Mouse (Mus musculus) heart, embryonic 13.5 days (tissue): Measurements from ENCODE around the gene Hist1h2ag. TPM values are rescaled to one million over a fixed set of nuclear protein-coding genes. Genes with fewer than 3 reads are reported as not detected.
A peak's percentile ranks its signal among the peaks of the same experiment; 100 is the strongest.

Experiments
- ATAC-seq: fragments of 200-750 bp; cut with Nextera tagmentation; 2 replicates; pipeline ENCODE4 v1.8.0; 2017; ENCODE audit warnings: moderate TSS enrichment; ENCODE audit not compliant: insufficient number of reproducible peaks, low FRiP score, low TSS enrichment; ENCODE audit errors: extremely low read depth
- H3K27ac ChIP-seq: fragments of 300-500 bp; sonication (generic); replicated peaks from 2 replicates; pipeline ENCODE4 v1.5.1; 2015; ENCODE audit warnings: moderate library complexity, mild to moderate bottlenecking, inconsistent platforms
- H3K27me3 ChIP-seq: fragments of 300-500 bp; sonication (generic); replicated peaks from 2 replicates; pipeline ENCODE4 v1.6.1; 2015; ENCODE audit warnings: mild to moderate bottlenecking, inconsistent platforms
- H3K36me3 ChIP-seq: fragments of 300-500 bp; sonication (generic); 2 replicates; pipeline ENCODE4 v1.6.1; 2015; ENCODE audit warnings: mild to moderate bottlenecking, inconsistent platforms
- H3K4me1 ChIP-seq: fragments of 300-500 bp; sonication (generic); 2 replicates; pipeline ENCODE4 v1.6.1; 2015; ENCODE audit warnings: inconsistent platforms
- H3K4me2 ChIP-seq: fragments of 300-500 bp; sonication (generic); 2 replicates; pipeline ENCODE4 v1.6.1; 2015; ENCODE audit warnings: inconsistent platforms, mild to moderate bottlenecking, moderate library complexity
- H3K4me3 ChIP-seq: fragments of 300-500 bp; sonication (generic); 2 replicates; pipeline ENCODE4 v1.5.1; 2015; ENCODE audit warnings: moderate library complexity, mild to moderate bottlenecking, inconsistent platforms
- H3K9ac ChIP-seq: fragments of 300-500 bp; sonication (generic); 2 replicates; pipeline ENCODE4 v1.6.1; 2015; ENCODE audit warnings: inconsistent platforms, mild to moderate bottlenecking, moderate library complexity
- H3K9me3 ChIP-seq: fragments of 300-500 bp; sonication (generic); 2 replicates; pipeline ENCODE4 v1.6.1; 2016; ENCODE audit warnings: inconsistent platforms
- WGBS: fragments of 180-500 bp; shearing (Covaris S2); methylation state at CpG from one replicate; pipeline ENCODE4 v1.1.7; 2015; ENCODE audit warnings: mixed read lengths; 5-methylcytosine and 5-hydroxymethylcytosine counted together
- polyA plus RNA-seq: library from polyadenylated mRNA; unstranded; fragments of >200 nt; fragmentation: Nextera tagmentation; extraction: Ambion mirVana; gene quantifications from 2 replicates; pipeline ENCODE4 v1.2.1, GENCODE M21; 2015

Hist1h2ag gene
- polyA plus RNA-seq, 1 experiment from 2014 or later, result 19.9 TPM

DNA sequence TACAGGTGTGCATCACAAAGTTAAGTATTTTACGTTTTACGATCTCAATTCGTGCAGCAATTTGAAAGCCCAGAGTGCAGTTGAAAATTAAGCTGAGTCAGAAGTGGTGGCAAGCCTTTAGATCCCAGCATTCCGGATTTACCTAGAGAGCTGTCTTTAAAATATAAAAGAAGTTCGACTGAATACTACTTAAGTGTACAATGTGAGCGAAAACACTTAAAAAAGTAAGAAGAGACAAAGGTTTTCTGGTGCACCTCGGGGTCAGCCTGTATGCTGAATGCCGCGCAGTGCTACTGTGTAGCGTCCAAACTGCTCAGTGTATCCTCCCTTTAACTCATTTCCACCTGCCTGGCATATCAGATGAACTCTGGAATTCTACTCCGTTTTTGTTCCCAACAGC is 21.2 kb downstream of the Hist1h2ag start:
- Histone ChIP-seq H3K27ac (peak overlapping the region; percentile 50), H3K4me3 (peak overlapping the region; percentile 67), H3K4me1 (peaks cover 5% of the 10 kb centered on the region; the same call in 1 of the 2 replicates), H3K9me3 (no peaks in the 10 kb centered on the region), H3K4me2 (peak overlapping the region; percentile 78), H3K9ac (peak overlapping the region; percentile 81), H3K36me3 (no peaks in the 10 kb centered on the region), H3K27me3 (peaks cover 20% of the 10 kb centered on the region)
- no peak for ATAC-seq
- WGBS, result 0% methylated on average over 11 of the region's 11 CpGs

DNA sequence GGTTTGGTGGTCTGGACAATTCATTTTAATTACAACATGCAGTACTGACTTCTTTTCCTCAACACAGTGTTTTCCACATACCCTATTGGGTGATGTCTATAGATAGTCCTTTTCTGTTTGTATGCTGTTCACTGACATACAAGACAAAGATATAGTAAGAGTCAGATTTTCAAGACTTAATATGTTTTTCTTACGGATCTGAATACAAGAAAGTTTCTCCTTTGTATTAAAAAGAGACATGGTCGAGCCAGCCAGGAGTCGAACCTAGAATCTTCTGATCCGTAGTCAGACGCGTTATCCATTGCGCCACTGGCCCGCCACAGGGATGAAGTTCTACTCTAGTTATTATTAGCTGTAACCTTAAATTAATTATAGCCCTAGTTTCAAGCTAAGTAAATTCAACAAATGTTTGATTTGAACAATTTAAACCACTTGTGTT is 21.8 kb downstream of the Hist1h2ag start:
- peak; percentile 54; the same call in 1 of the 2 replicates for ATAC-seq

DNA sequence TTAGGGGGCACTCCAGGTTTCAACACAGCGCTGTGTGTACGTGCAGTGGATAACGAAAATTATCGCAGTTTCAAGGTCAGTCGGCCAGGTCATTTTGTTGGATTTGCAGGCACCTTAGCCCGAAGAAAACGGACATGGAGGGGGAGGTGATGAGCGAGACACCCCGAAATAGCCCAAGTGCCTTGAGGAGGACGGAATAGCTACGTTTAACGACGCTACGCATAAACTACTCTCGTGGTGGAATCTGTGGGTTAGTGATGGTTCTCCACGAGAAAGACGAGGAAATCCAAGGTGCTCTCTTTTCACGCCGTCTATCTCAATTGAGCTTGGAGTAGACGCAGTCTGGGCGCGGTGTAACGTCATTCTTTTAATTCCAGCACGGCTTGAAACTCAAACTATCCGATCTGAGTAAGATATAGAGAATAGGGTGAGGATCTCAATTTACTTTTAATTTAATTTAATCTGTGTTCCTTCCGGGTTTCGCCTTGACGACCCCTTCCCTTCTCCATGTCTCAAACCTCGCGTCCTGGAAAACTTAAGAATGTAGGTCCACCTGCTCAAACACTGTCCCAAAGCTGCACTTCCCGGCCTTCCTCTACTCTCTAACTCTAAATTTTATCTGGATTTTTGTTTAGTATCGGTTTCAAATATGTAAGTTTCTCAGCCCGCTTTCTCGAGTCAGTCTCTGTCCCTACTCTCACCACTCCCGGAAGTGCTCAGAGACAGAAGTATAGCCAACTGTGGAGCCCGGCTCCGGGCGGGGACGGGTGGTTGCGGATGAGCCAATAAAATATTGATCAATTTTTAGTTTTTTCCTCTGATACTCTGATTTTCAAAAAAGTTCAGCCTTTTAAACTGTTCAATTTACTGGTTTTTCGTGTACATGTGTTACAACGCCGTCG is 22.6 kb downstream of the Hist1h2ag start:
- under 1% methylated on average over 44 of the region's 44 CpGs for WGBS
- 0 out of 2 replicates have a peak, but pooled peaks have one; percentile 49 for ATAC-seq

More for the DNA sequence above, 21.8 kb downstream of the Hist1h2ag start:
- Histone ChIP-seq H3K27me3 (peaks cover 26% of the 10 kb centered on the region), H3K27ac (no peak overlapping the region), H3K4me2 (peak overlapping the region; percentile 78), H3K36me3 (no peaks in the 10 kb centered on the region), H3K9ac (peak overlapping the region; percentile 81), H3K9me3 (no peaks in the 10 kb centered on the region), H3K4me3 (peak overlapping the region; percentile 67), H3K4me1 (peaks cover 4% of the 10 kb centered on the region; the same call in 1 of the 2 replicates)
- WGBS, result under 1% methylated on average over 8 of the region's 8 CpGs

DNA sequence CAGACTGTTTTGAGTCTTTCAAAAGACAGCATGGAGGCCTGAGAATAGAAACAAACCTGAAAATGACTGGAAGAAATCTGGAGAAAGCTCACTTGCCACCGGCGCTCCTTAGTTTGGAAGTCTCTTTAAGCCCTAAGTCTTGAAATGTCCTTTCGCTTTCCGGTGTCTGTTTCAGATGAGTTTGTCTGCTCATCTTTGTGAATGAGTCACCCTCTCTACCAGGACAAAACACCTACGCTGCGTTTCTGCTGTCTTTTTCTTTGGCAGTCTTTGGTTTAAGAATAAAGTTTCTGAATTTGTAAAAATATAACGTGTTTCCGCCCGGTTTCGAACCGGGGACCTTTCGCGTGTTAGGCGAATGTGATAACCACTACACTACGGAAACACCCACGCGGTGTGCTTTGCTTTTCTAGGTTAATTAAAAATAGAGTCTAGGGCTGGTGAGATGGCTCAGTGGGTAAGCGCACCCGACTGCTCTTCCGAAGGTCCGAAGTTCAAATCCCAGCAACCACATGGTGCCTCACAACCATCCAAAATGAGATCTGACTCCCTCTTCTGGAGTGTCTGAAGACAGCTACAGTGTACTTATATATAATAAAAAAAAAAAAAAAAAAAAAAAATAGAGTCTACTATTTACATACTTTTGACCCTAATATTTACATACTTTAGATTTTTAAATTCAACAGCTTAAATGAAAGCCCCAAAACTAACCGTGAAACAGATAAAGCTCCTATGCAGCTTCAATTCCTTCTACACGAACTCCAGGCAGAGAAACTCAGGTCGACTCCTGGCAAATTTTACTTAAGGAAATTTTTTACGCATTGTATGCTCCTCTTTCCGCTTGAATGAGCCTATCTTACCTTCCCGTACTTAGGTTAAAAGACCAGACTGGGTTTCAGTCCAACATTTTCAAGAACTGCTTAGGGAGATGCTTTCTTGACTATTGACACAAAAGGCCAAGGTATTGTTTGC is 27.0 kb downstream of the Hist1h2ag start:
- Histone ChIP-seq H3K9me3 (peaks cover 4% of the 10 kb centered on the region; the same call in 1 of the 2 replicates), H3K27ac (no peak overlapping the region), H3K4me3 (peak overlapping the region; percentile 35), H3K4me2 (peak overlapping the region; percentile 62), H3K36me3 (no peaks in the 10 kb centered on the region), H3K27me3 (peaks cover 70% of the 10 kb centered on the region), H3K4me1 (peaks cover 12% of the 10 kb centered on the region), H3K9ac (no peak overlapping the region)
- no peak for ATAC-seq
- WGBS, result 15% methylated on average over 27 of the region's 27 CpGs

More for the DNA sequence above, 22.6 kb downstream of the Hist1h2ag start:
- Histone ChIP-seq H3K4me3 (peak overlapping the region; percentile 67), H3K4me1 (no peaks in the 10 kb centered on the region), H3K9me3 (peaks cover 2% of the 10 kb centered on the region; the same call in 1 of the 2 replicates), H3K36me3 (no peaks in the 10 kb centered on the region), H3K4me2 (peak overlapping the region; percentile 78), H3K9ac (peak overlapping the region; percentile 81), H3K27me3 (peaks cover 31% of the 10 kb centered on the region), H3K27ac (no peak overlapping the region)

DNA sequence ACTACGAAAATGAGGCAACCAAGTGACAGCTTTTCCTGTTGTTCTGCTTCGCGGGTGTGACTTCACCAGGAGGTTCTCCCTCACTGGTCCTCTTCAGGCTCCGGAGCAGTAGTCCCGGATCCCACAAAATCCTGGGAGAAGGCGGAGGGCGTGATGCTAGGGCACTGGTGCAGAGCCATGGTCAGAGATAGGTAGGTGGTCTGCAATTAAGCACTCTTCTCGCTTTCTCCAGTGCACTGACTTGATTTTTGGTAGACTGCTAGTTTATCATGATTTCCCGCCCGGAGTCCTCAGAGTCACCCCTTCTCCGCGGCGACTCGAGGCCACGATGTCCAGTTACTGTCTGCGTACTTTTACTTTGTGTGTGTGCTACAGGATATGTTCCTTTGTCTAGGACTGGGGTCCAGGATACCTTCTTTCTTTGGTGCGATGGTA is 28.3 kb downstream of the Hist1h2ag start:
- Histone ChIP-seq H3K4me1 (peaks cover 12% of the 10 kb centered on the region), H3K36me3 (no peaks in the 10 kb centered on the region), H3K27me3 (peaks cover 81% of the 10 kb centered on the region), H3K9me3 (peaks cover 4% of the 10 kb centered on the region; the same call in 1 of the 2 replicates), H3K9ac (peak overlapping the region; percentile 14; the same call in 1 of the 2 replicates), H3K4me2 (peak overlapping the region; percentile 62), H3K27ac (no peak overlapping the region), H3K4me3 (peak overlapping the region; percentile 35)
- ATAC-seq, result no peak
- 12% methylated on average over 17 of the region's 17 CpGs for WGBS

DNA sequence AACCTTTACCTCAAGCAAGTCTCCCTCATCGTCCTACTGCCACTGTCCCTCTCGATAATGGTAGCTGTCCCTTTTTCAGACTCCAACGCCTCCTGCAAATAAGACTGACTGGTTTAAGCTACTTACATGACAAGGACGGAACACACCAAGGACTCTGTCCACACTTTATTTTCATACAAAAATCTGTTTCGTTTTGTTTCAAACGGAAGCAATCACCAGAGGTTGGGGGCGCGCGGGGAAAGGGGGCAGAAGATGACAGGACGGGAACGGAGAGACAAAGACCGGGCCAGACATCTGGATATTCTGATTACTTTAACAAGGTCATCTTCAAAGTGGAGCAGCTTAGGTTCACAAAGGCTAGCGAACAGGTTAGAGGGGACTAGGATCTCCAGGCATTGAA is 29.0 kb downstream of the Hist1h2ag start:
- peaks cover 4% of the 10 kb centered on the region; the same call in 1 of the 2 replicates for H3K9me3 ChIP-seq
- no peaks in the 10 kb centered on the region for H3K36me3 ChIP-seq
- H3K27ac ChIP-seq, result no peak overlapping the region
- H3K4me2 ChIP-seq, result peak overlapping the region; percentile 62
- no peak for ATAC-seq
- H3K4me1 ChIP-seq, result peaks cover 12% of the 10 kb centered on the region
- H3K9ac ChIP-seq, result no peak overlapping the region
- 15% methylated on average over 13 of the region's 13 CpGs for WGBS
- H3K27me3 ChIP-seq, result peaks cover 81% of the 10 kb centered on the region
- peak overlapping the region; percentile 24 for H3K4me3 ChIP-seq

DNA sequence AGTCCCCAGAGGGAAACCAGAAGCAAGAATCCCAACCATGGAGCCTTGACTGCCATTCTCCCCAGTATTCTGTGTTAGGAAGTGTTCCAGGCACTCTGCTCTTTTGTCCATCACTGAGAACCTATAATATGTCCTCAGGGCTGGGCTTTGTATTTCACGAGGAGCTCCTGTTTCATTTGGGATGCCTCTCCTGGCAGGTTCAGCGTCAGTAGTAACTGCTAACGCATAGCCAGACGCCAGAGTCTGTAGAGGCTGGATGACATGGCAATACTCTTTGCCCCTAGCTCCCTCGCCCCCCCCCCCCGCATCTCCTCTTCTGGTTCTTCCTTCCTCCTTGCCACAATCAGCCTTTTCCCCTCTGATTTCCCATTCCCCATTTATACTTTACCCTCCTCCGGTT is 33.1 kb downstream of the Hist1h2ag start, which contains the start of gene Prss16:
TSS of gene Prss16 (minus strand) at position 101 of the 400 bp plus-strand sequence.
- WGBS, result 46% methylated on average over 6 of the region's 7 CpGs
- no peak for ATAC-seq
- H3K9ac ChIP-seq, result no peak within 1 kb of the TSS
- H3K4me2 ChIP-seq, result no peak within 1 kb of the TSS
- H3K4me3 ChIP-seq, result no peak within 1 kb of the TSS
- H3K9me3 ChIP-seq, result no peaks in the 10 kb centered on the region
- no peak within 1 kb of the TSS for H3K27ac ChIP-seq
- H3K36me3 ChIP-seq, result no peaks in the 10 kb centered on the region
- H3K4me1 ChIP-seq, result peaks cover 29% of the 10 kb centered on the region
- peaks cover 95% of the 10 kb centered on the region for H3K27me3 ChIP-seq

DNA sequence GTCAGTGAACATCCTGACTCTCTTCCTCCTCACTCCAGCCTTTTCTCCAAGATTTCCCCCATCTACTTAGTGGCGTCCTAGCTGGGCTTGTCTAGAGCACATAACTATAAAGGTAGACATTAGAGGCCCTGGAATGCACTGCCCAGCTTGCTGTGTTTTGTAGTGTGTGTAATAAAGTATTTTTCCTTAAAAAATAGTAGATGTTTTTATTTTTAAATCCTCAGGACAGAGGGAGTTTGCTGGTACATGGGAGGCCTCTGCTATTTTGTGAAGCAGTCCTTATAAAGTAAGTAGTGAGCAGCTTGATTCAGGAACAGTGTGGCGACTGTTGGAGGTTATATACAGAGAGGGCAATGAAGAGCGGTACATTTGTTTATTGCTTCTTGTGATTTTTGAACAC is 34.0 kb downstream of the Hist1h2ag start:
- Histone ChIP-seq H3K27ac (no peak overlapping the region), H3K9me3 (no peaks in the 10 kb centered on the region), H3K4me3 (no peak overlapping the region), H3K4me1 (peaks cover 20% of the 10 kb centered on the region), H3K36me3 (no peaks in the 10 kb centered on the region), H3K27me3 (peaks cover 95% of the 10 kb centered on the region), H3K9ac (no peak overlapping the region), H3K4me2 (no peak overlapping the region)
- WGBS, result 73% methylated on average over 3 of the region's 3 CpGs
- no peak for ATAC-seq

DNA sequence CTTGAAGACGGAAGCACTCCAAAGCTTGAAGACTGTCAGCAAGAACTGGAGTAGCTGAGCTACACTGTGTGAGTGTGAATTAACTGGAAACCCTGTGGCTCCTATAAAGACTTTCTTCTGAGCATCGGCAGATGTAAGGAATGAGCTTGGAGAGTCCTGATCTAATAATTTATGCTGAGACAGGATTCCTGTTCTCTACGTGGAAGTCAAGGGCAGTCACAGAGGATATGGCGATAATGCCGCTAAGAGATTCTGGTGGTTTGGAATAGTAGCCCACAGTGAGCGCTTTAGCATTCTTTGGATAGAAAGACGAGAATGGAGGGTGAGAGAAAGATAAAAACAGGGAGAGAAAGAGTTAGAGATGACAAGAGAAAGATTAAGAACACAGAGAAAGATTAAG is 34.9 kb downstream of the Hist1h2ag start:
- 51% methylated on average over 7 of the region's 7 CpGs for WGBS
- 0 out of 2 replicates have a peak overlapping the region, but pooled peaks have one; percentile 70 for H3K4me3 ChIP-seq
- H3K27ac ChIP-seq, result no peak overlapping the region

DNA sequence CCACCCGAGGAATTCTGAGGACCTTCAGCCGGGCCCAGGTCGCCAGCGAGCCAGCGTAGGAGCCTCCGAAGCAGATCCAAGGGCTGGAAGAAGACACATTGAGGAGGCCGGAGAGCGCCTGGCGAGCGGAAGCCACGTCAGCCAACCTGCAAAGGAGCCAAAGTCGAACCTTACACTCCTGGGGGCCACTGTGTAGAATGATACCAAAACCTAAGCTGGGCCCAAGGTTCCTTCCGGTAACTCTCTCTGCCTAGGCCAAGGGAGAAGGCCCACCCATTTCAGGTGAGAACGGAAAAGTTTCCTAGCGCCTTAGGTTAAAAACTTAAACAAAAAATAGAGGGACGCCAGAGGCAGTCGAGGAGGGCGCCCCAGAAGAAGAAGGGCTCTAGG is 35.6 kb downstream of the Hist1h2ag start:
- H3K27ac ChIP-seq, result no peak overlapping the region
- peaks cover 97% of the 10 kb centered on the region for H3K27me3 ChIP-seq
- H3K36me3 ChIP-seq, result no peaks in the 10 kb centered on the region
- 2% methylated on average over 18 of the region's 18 CpGs for WGBS
- H3K4me1 ChIP-seq, result peaks cover 19% of the 10 kb centered on the region
- peak overlapping the region; percentile 98 for H3K4me2 ChIP-seq
- ATAC-seq, result no peak
- no peaks in the 10 kb centered on the region for H3K9me3 ChIP-seq
- H3K4me3 ChIP-seq, result peak overlapping the region; percentile 70
- peak overlapping the region; percentile 78 for H3K9ac ChIP-seq

More for the DNA sequence above, 34.9 kb downstream of the Hist1h2ag start:
- H3K36me3 ChIP-seq, result no peaks in the 10 kb centered on the region
- H3K4me1 ChIP-seq, result peaks cover 19% of the 10 kb centered on the region
- H3K27me3 ChIP-seq, result peaks cover 97% of the 10 kb centered on the region
- H3K4me2 ChIP-seq, result no peak overlapping the region
- ATAC-seq, result no peak
- no peaks in the 10 kb centered on the region for H3K9me3 ChIP-seq
- no peak overlapping the region for H3K9ac ChIP-seq
